Mouse (Mus musculus) E14TG2a.4 (cell line): ENCODE results near the gene Dchs1.

Source experiments
- CTCF ChIP-seq: conservative IDR thresholded peaks from 2 replicates; pipeline ENCODE4 v1.5.1; 2014; ENCODE audit warnings: low read length
- POU5F1 ChIP-seq: IDR thresholded peaks from 2 replicates; pipeline ENCODE4 v1.6.1; 2014; ENCODE audit warnings: low read length, borderline replicate concordance

- TF ChIP-seq CTCF (no peak), POU5F1 (no peak)
These were observed 39.7 kb downstream of the Dchs1 start for GRCm38 (mm10) chr7:105747776-105748175.
